Mouse (Mus musculus) embryo, embryonic 9.5 days (tissue): ENCODE data around the gene Fgd2.
A peak's percentile ranks its signal among the peaks of the same experiment; 100 is the strongest.
"Not testable (repeated sequence)": the region's sequence is repeated elsewhere in the genome, so short reads cannot be mapped to it uniquely, and the experiment has no call there.

Experiments
- DNase-seq: peaks from one replicate; pipeline ENCODE4 v3.0.0-alpha.2; 2017; ENCODE audit errors: extremely low spot score

Fgd2 gene

GRCm38 (mm10) chr17:29336266-29336990 is 24.3 kb upstream of the Fgd2 start:
- no peak for DNase-seq

- no peak for DNase-seq
Observed at GRCm38 (mm10) chr17:29337979-29338823, 22.5 kb upstream of the Fgd2 start.

- no peak for DNase-seq
Observed at GRCm38 (mm10) chr17:29339170-29339768, 21.4 kb upstream of the Fgd2 start.

- DNase-seq = no peak
Observed at GRCm38 (mm10) chr17:29340406-29341261, 20.1 kb upstream of the Fgd2 start.

- no peak for DNase-seq
Observed at GRCm38 (mm10) chr17:29341591-29342003, 19.1 kb upstream of the Fgd2 start.

GRCm38 (mm10) chr17:29342010-29342910 is 18.5 kb upstream of the Fgd2 start:
- peak; percentile 37 for DNase-seq

GRCm38 (mm10) chr17:29343241-29343640 is 17.5 kb upstream of the Fgd2 start:
- DNase-seq = no peak

GRCm38 (mm10) chr17:29345272-29345671 is 15.4 kb upstream of the Fgd2 start:
- DNase-seq = no peak

- DNase-seq = peak; percentile 62
Observed at GRCm38 (mm10) chr17:29346496-29347125, 14.1 kb upstream of the Fgd2 start.

- DNase-seq = no peak
Observed at GRCm38 (mm10) chr17:29347126-29347644, 13.5 kb upstream of the Fgd2 start.

- peak; percentile 100 for DNase-seq
Observed at GRCm38 (mm10) chr17:29347645-29348256, 13.0 kb upstream of the Fgd2 start, which contains the start of gene Mtch1. Gene Mtch1 (minus strand): TSS chr17:29347934.

GRCm38 (mm10) chr17:29348996-29349395 is 11.7 kb upstream of the Fgd2 start:
- no peak for DNase-seq

- not testable (repeated sequence) for DNase-seq
Observed at GRCm38 (mm10) chr17:29351056-29351455, 9.7 kb upstream of the Fgd2 start.

- DNase-seq = peak; percentile 71
Observed at GRCm38 (mm10) chr17:29355461-29355840, 5.3 kb upstream of the Fgd2 start.

GRCm38 (mm10) chr17:29355841-29356478 is 4.8 kb upstream of the Fgd2 start:
- peak; percentile 53 for DNase-seq

- peak; percentile 83 for DNase-seq
Observed at GRCm38 (mm10) chr17:29356479-29356856, 4.2 kb upstream of the Fgd2 start.

GRCm38 (mm10) chr17:29356882-29357281 is 3.8 kb upstream of the Fgd2 start:
- no peak for DNase-seq

GRCm38 (mm10) chr17:29358928-29359327 is 1.8 kb upstream of the Fgd2 start:
- no peak for DNase-seq
